Mouse (Mus musculus) neural tube, embryonic 13.5 days (tissue): ENCODE measurements around the gene Tnfrsf26. TPM values are rescaled to one million over a fixed set of nuclear protein-coding genes. Genes with fewer than 3 reads are reported as not detected.
A peak's percentile ranks its signal among the peaks of the same experiment; 100 is the strongest.

ENCODE experiments used
- ATAC-seq: fragments of 200-750 bp; cut with Nextera tagmentation; 2 replicates; pipeline ENCODE4 v1.8.0; 2017; ENCODE audit warnings: low read depth, mild to moderate bottlenecking, moderate TSS enrichment, moderate library complexity
- H3K27ac ChIP-seq: fragments of 300-500 bp; sonication (generic); replicated peaks from 2 replicates; pipeline ENCODE4 v1.5.1; 2015; ENCODE audit warnings: moderate library complexity, mild to moderate bottlenecking, inconsistent platforms
- H3K27me3 ChIP-seq: fragments of 300-500 bp; sonication (generic); 2 replicates; pipeline ENCODE4 v1.6.1; 2015; ENCODE audit warnings: mild to moderate bottlenecking, inconsistent platforms
- H3K36me3 ChIP-seq: fragments of 300-500 bp; sonication (generic); 2 replicates; pipeline ENCODE4 v1.6.1; 2015; ENCODE audit warnings: mild to moderate bottlenecking, inconsistent platforms
- H3K4me1 ChIP-seq: fragments of 300-500 bp; sonication (generic); replicated peaks from 2 replicates; pipeline ENCODE4 v1.6.1; 2015; ENCODE audit warnings: inconsistent platforms
- H3K4me2 ChIP-seq: fragments of 300-500 bp; sonication (generic); 2 replicates; pipeline ENCODE4 v1.6.1; 2015; ENCODE audit warnings: inconsistent platforms, mild to moderate bottlenecking, moderate library complexity
- H3K4me3 ChIP-seq: fragments of 300-500 bp; sonication (generic); 2 replicates; pipeline ENCODE4 v1.5.1; 2015; ENCODE audit warnings: mild to moderate bottlenecking, inconsistent platforms
- H3K9ac ChIP-seq: fragments of 300-500 bp; sonication (generic); 2 replicates; pipeline ENCODE4 v1.6.1; 2015; ENCODE audit warnings: moderate library complexity, mild to moderate bottlenecking, inconsistent platforms
- H3K9me3 ChIP-seq: fragments of 300-500 bp; sonication (generic); 2 replicates; pipeline ENCODE4 v1.6.1; 2016; ENCODE audit warnings: inconsistent platforms
- WGBS: fragments of 180-500 bp; shearing (Covaris S2); methylation state at CpG from one replicate; pipeline ENCODE4 v1.1.7; 2015; 5-methylcytosine and 5-hydroxymethylcytosine counted together
- polyA plus RNA-seq: library from polyadenylated mRNA; unstranded; fragments of >200 nt; fragmentation: Nextera tagmentation; extraction: Ambion mirVana; gene quantifications from 2 replicates; pipeline ENCODE4 v1.2.1, GENCODE M21; 2015

The Tnfrsf26 gene
- polyA plus RNA-seq, 1 experiment from 2014 or later, result 0.28 TPM

DNA sequence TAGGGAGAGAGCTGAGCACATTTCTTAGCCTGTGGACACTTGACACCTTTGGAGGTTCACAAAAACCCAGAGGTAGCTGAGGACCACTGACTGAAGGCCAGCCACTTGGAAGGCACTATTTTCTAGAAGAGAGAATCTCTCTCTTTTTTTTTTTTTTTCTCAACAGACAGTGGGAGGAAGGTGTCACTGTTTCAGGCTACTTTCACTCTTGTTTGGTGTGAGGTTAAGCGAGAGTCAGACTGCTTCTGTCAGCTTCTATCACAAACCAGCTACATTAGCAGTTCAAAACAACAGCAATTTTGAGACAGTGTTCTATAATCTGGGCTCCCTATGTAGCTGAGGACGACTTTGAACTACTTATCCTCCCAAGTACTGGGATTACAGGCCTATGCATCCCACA is 2.3 kb downstream of the Tnfrsf26 start:
- Histone ChIP-seq H3K9me3 (no peaks in the 10 kb centered on the region), H3K4me1 (no peaks in the 10 kb centered on the region), H3K27ac (no peak overlapping the region), H3K4me3 (no peak overlapping the region), H3K9ac (no peak overlapping the region), H3K4me2 (no peak overlapping the region), H3K36me3 (no peaks in the 10 kb centered on the region), H3K27me3 (no peaks in the 10 kb centered on the region)
- WGBS, result 72% methylated on average over 2 of the region's 2 CpGs
- no peak for ATAC-seq

DNA sequence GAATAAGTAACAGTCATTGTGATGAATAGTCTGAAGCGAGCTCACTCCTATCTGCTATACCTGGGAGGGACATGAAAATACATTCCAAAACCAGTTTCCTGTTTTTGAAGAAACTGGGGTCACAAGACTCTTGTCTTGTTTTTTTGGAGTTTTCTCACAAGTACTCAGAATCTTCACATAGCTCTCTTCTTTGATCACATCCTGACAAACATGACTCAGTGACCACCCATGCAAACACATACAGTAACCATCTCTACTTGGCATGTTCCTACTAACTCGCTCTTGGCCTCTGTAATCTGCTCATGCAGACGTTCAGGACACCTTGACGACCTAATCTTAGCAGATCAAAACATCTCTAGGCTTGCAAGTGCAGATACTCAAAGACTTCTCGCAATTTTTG is 3.4 kb downstream of the Tnfrsf26 start:
- ATAC-seq, result no peak
- no peaks in the 10 kb centered on the region for H3K36me3 ChIP-seq
- WGBS, result 80% methylated on average over 5 of the region's 5 CpGs

DNA sequence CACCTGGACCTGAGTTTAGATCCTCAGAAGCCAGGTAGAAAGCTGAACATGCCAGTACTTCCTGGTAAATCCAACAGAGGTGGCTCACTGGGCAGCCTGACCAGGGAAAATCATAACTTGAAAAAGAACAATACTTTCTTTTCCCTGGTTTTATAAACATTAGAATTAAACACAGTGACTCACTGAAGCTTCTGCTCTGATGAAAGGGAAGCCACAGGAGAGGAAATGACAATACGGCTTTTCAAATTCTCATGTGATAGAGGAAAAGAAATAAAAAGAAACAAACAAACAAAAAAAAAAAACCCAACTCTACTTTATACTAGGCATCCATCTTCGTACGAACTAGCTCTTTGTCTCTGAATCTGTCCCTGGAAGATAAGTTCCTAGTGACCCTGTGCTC is 4.0 kb downstream of the Tnfrsf26 start:
- 75% methylated on average over 3 of the region's 3 CpGs for WGBS
- no peaks in the 10 kb centered on the region for H3K9me3 ChIP-seq
- no peak overlapping the region for H3K4me3 ChIP-seq
- H3K4me1 ChIP-seq, result no peaks in the 10 kb centered on the region
- H3K27me3 ChIP-seq, result no peaks in the 10 kb centered on the region
- H3K4me2 ChIP-seq, result no peak overlapping the region
- ATAC-seq, result no peak
- H3K9ac ChIP-seq, result no peak overlapping the region
- no peak overlapping the region for H3K27ac ChIP-seq
- no peaks in the 10 kb centered on the region for H3K36me3 ChIP-seq

More for the DNA sequence above, 3.4 kb downstream of the Tnfrsf26 start:
- H3K27ac ChIP-seq, result no peak overlapping the region
- H3K9ac ChIP-seq, result no peak overlapping the region
- no peak overlapping the region for H3K4me3 ChIP-seq
- H3K27me3 ChIP-seq, result no peaks in the 10 kb centered on the region
- H3K9me3 ChIP-seq, result no peaks in the 10 kb centered on the region
- no peaks in the 10 kb centered on the region for H3K4me1 ChIP-seq
- no peak overlapping the region for H3K4me2 ChIP-seq

DNA sequence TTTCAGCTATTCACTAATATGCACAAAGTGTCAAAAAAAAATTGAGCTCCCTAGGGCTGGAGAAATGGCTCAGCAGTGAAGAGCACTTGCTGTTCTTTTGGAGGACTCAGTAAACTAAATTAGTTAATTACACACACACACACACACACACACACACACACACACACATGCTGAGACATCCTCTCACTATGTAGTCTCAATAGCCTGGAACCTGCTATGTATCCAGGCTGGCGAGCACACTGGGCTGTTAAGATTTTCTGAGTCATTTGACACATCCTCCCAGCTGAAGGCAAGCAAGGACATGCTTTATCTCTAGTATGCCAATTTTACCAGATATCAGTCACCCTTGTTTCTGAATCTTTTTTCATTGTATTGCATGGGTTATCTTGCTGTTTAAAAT is 7.6 kb downstream of the Tnfrsf26 start:
- Histone ChIP-seq H3K4me2 (no peak overlapping the region), H3K9ac (no peak overlapping the region), H3K4me3 (no peak overlapping the region), H3K9me3 (no peaks in the 10 kb centered on the region), H3K27ac (no peak overlapping the region), H3K27me3 (no peaks in the 10 kb centered on the region), H3K4me1 (no peaks in the 10 kb centered on the region), H3K36me3 (no peaks in the 10 kb centered on the region)
- ATAC-seq, result no peak
- WGBS, result 71% methylated on average over 1 of the region's 1 CpGs

DNA sequence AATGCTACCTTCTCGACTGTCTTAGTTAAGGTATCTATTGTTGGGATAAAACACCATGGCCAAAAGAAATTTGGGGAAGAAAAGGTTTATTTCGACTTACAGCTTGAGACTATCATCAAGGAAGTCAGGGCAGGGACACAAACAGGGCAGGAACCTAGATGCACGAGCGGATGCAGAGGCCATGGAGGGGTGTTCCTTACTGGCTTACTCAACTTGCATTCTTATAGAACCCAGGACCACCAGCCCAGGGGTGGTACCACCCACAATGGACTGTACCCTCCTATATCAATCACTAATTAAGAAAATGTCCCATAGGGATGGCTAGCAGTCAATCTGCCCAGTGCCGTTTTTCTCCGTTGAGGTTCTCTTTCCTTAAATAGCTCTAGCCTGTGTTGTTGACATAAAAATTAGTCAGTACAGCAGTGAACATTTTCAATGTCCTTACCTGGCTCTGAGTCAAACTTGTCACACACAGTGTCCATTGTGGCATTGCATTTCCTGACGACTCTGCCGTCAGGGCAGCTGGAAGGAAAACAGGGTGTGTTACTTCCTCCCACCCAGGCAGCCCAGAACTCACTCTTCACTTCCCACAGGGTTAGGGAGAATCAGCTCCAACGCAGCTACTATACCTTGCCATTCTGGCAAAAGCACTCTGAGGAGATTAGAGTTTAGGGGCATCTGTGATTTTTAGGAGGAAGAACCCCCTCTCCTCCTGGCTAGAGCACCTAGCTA is 14.0 kb downstream of the Tnfrsf26 start:
- Histone ChIP-seq H3K27me3 (no peaks in the 10 kb centered on the region), H3K4me2 (no peak overlapping the region), H3K4me1 (no peaks in the 10 kb centered on the region), H3K4me3 (no peak overlapping the region), H3K9me3 (no peaks in the 10 kb centered on the region), H3K36me3 (no peaks in the 10 kb centered on the region), H3K27ac (no peak overlapping the region), H3K9ac (no peak overlapping the region)
- no peak for ATAC-seq
- WGBS, result 65% methylated on average over 9 of the region's 9 CpGs

DNA sequence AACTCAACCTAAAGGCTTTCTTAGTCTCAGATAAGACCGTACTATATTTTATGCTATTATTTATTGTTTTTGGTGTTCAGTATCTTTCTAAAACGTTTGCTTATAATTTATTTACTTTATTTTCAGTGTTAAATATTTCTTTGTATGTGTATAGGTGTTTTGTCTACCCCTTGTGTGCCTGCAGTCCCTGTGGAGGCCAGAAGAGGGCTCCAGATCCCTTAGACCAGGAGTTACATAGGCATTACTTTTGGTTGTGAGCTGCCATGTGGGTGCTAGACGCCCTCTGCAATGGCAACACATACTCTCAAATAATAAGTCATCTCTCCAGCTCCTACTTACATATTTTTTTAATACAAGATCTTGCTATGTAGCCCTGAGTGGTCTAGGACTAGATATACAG is 16.3 kb downstream of the Tnfrsf26 start:
- Histone ChIP-seq H3K9me3 (no peaks in the 10 kb centered on the region), H3K36me3 (no peaks in the 10 kb centered on the region), H3K4me3 (no peak overlapping the region), H3K4me2 (no peak overlapping the region), H3K4me1 (no peaks in the 10 kb centered on the region), H3K27ac (no peak overlapping the region), H3K27me3 (no peaks in the 10 kb centered on the region), H3K9ac (no peak overlapping the region)
- ATAC-seq, result no peak
- WGBS, result 57% methylated on average over 3 of the region's 3 CpGs

DNA sequence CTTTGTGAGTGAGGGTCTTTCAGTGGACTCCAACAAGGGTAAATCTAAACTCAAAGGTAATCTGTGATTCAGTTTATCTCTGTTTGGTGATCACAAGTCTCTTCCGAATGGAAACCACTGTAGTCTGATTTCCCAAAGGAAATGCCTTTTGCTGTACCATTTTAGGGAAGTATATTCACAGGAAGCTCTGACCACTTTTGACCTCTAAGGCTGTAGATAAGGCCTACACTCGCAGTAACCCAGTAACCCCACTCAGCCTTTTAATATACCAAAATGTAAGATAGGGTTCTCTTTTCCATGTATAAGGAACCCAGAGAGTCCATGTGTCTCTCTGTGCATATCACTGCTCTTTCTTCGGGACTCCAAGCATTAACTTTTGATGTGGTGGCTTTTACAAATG is 23.2 kb downstream of the Tnfrsf26 start:
- 91% methylated on average over 3 of the region's 3 CpGs for WGBS
- Histone ChIP-seq H3K9me3 (no peaks in the 10 kb centered on the region), H3K27ac (no peak overlapping the region), H3K9ac (no peak overlapping the region), H3K4me3 (no peak overlapping the region), H3K4me2 (no peak overlapping the region), H3K27me3 (no peaks in the 10 kb centered on the region), H3K36me3 (no peaks in the 10 kb centered on the region), H3K4me1 (no peaks in the 10 kb centered on the region; the same call in 1 of the 2 replicates)
- ATAC-seq, result no peak

DNA sequence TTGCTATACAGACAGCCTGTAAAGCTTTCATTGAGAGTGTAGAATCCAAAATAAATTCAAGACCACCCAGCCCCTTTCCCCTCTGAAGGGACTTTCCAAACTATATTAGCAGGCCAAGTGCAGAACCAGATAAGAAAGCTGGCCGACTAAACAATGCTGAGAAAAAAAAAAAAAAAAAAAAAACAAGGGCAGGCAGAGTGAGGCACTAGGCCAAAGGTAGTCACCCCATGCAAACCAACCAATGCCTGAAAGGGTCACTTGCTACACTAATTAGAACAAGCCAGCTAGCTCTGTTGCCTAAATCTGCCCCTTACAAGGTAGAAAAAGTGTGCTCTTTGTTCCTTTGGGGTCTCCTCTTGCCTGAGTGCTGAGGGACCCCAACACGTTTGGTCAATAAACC is 23.6 kb downstream of the Tnfrsf26 start:
- ATAC-seq, result no peak
- H3K4me1 ChIP-seq, result no peaks in the 10 kb centered on the region; the same call in 1 of the 2 replicates
- no peaks in the 10 kb centered on the region for H3K36me3 ChIP-seq
- H3K4me2 ChIP-seq, result no peak overlapping the region
- H3K9me3 ChIP-seq, result no peaks in the 10 kb centered on the region
- WGBS, result 74% methylated on average over 2 of the region's 2 CpGs
- no peak overlapping the region for H3K9ac ChIP-seq
- no peaks in the 10 kb centered on the region for H3K27me3 ChIP-seq
- H3K4me3 ChIP-seq, result no peak overlapping the region
- H3K27ac ChIP-seq, result no peak overlapping the region

DNA sequence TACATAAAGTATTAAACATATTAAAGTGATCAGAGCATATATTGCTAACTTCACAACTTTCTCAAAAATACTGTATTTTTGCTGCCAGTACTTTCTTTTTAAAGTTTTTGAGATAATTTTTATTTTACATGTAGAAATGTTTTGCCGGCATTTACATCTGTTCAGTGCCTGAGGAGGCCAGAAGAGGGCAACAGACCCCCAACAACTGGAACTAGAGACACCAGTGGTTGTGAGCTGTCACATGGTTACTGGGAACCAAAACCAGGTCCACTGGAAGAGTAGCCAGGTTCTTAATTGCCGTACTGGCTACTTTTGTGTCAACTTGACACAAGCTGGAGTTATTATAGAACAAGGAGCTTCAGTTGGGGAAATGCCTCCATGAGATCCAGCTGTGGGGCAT is 26.8 kb downstream of the Tnfrsf26 start:
- H3K9me3 ChIP-seq, result no peaks in the 10 kb centered on the region
- no peaks in the 10 kb centered on the region for H3K27me3 ChIP-seq
- WGBS, result 75% methylated on average over 2 of the region's 2 CpGs
- H3K4me1 ChIP-seq, result peaks cover 16% of the 10 kb centered on the region
- H3K27ac ChIP-seq, result no peak overlapping the region
- H3K9ac ChIP-seq, result no peak overlapping the region
- H3K4me3 ChIP-seq, result no peak overlapping the region
- 0 out of 2 replicates have a peak, but pooled peaks cover under 1% of the 10 kb centered on the region for H3K36me3 ChIP-seq
- H3K4me2 ChIP-seq, result no peak overlapping the region
- no peak for ATAC-seq

DNA sequence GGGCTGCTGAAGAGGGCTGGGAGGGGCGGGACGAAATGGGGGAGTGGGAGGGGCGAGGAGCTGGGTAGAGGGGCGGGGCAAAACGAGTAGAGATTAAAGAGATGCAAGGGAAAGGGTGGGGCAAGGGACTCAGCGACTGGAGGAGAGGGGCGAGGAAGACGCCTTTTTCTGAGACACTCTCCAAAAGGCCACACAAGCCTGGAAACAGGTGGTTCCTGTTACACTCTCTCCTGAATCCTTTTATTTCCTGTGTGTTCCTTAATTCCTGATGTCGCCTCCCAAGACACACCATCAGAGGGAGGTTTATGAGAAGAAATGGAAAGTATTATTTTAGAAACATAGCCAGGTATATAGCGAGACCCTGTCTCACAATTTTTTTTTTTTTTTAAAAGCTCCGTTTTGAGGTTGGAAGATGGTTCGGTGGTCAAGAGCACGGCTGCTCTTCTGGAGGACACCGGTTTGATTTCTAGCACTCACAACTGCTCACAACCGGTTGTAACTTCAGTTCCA is 28.2 kb downstream of the Tnfrsf26 start:
- peak overlapping the region; percentile 99 for H3K4me2 ChIP-seq
- no peak overlapping the region for H3K27ac ChIP-seq
- peaks cover 8% of the 10 kb centered on the region; the same call in 1 of the 2 replicates for H3K36me3 ChIP-seq
- H3K9me3 ChIP-seq, result no peaks in the 10 kb centered on the region
- peaks cover 22% of the 10 kb centered on the region for H3K4me1 ChIP-seq
- H3K9ac ChIP-seq, result peak overlapping the region; percentile 92
- H3K4me3 ChIP-seq, result peak overlapping the region; percentile 89
- H3K27me3 ChIP-seq, result no peaks in the 10 kb centered on the region
- 10% methylated on average over 14 of the region's 15 CpGs for WGBS
- ATAC-seq, result no peak; the same call in 1 of the 2 replicates

DNA sequence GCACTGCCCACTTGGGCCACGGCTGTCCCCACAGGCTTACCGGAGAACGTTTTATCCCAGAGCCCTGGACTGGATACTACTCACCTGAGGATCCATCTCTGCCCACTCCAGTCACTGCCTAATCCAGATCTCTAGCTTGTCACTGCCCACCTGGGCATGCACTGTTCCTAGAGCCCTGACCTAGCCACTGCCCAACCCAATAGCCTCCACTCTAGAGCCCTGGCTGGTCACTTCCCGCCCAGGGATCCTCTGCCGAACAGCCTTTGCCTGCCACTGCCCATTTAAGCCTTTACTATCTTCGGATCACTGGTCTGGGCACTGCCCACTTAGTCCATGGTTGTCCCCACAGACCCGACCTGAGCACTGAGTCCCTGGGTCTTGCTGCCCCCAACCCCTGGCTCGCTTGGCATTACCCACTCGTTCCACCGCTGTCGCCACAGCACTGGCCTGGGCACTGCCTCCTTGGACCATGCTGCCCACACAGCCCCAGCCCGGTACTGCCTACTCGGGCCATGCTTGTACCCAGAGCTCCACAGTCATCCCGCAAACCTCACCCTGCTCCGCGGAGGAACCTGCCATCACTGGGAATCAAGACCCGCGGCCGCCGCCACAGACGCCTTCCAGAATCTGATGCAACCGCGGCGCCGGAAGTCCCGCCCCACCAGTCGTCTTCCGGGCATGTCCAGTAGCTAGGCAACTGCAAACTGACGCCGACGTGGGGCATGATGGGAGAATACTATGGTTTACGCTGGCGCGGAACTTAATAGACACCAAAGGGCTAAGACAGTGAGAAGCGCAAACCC is 28.9 kb downstream of the Tnfrsf26 start, which contains the start of gene Cars:
Gene Cars, minus strand, starts transcription at position 663 of the 803 bp plus-strand sequence.
- WGBS, result 2% methylated on average over 35 of the region's 35 CpGs
- peak within 1 kb of the TSS; percentile 67 for H3K27ac ChIP-seq

DNA sequence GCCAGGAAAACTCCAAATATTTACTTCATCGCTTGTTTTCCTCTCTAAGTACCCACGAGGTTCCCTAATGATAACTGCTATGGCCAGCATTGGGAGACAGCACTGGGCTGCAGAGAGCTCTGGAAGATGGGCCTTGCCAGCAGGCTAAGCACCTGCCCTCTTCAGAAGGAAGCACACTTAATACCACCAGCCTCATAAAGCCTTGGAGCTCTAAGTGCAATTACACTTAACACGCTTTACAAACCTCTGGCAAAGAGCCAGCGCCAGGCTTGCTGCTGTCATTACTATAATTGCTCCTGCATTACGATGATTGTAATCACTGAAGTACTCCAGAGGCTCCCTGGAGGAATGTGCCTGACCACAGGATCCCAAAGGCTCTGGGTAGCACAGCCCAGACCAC is 33.7 kb downstream of the Tnfrsf26 start:
- Histone ChIP-seq H3K36me3 (peaks cover 31% of the 10 kb centered on the region), H3K27me3 (no peaks in the 10 kb centered on the region), H3K4me2 (no peak overlapping the region), H3K27ac (peak overlapping the region; percentile 50), H3K4me3 (no peak overlapping the region), H3K9me3 (no peaks in the 10 kb centered on the region), H3K9ac (no peak overlapping the region), H3K4me1 (peaks cover 39% of the 10 kb centered on the region)
- peak; percentile 45; the same call in 1 of the 2 replicates for ATAC-seq
- 38% methylated on average over 5 of the region's 5 CpGs for WGBS

More for the DNA sequence above, 28.9 kb downstream of the Tnfrsf26 start, which contains the start of gene Cars:
- ATAC-seq, result peak; percentile 99
- peaks cover 8% of the 10 kb centered on the region; the same call in 1 of the 2 replicates for H3K36me3 ChIP-seq
- H3K4me3 ChIP-seq, result peak within 1 kb of the TSS; percentile 89
- H3K9me3 ChIP-seq, result no peaks in the 10 kb centered on the region
- H3K4me2 ChIP-seq, result peak within 1 kb of the TSS; percentile 99
- peaks cover 29% of the 10 kb centered on the region for H3K4me1 ChIP-seq
- no peaks in the 10 kb centered on the region for H3K27me3 ChIP-seq
- H3K9ac ChIP-seq, result peak within 1 kb of the TSS; percentile 92
